In the genomic region with DNA sequence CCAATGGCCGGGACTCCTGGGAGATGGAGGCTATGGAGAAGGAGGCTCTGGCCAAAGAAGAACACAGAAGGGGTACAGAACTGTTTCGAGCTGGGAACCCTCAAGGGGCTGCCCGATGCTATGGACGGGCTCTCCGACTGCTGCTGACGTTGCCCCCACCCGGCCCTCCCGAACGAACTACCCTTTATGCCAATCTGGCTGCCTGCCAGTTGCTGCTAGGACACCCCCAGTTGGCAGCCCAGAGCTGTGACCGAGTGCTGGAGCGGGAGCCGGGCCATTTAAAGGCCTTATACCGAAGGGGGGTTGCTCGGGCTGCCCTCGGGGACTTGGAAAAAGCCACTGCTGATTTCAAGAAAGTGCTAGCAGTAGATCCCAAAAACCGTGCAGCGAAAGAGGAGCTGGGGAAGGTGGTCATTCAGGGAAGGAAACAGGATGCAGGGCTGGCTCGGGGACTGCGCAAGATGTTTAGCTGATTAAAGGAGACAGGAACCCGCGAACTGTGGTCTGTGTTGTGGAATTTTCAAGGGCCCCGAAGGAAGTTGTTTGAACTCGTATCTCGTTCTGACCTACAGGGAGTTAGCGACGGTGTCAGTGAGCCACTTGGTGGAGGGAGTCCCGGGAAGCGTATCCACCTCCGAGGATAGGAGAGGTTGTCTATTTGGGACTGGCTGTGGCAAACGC, we compare ENCODE assay signal across 8 mouse cellular contexts. TPM values are rescaled to one million over a fixed set of nuclear protein-coding genes. Genes with fewer than 3 reads are reported as not detected.
A peak's percentile ranks its signal among the peaks of the same experiment; 100 is the strongest.
DNase-seq lines count a peak whose midpoint lies in the region; ATAC-seq and TF ChIP-seq lines count a peak whose summit lies in the region.

No protein-coding gene starts in this region.

- H3K4me3 ChIP-seq in gastrocnemius, adult 2 months, result peak overlapping the region; percentile 94
- no peak overlapping the region for H3K4me3 ChIP-seq in neural tube, embryonic 12.5 days
- no peak overlapping the region for H3K4me3 ChIP-seq in intestine, postnatal 0 days (ENCODE audit: low read depth, low read length)

- 91% methylated on average over 30 of the region's 30 CpGs for WGBS in neural tube, embryonic 12.5 days
- 85% methylated on average over 30 of the region's 30 CpGs for WGBS in intestine, postnatal 0 days

- peak; percentile 45 for DNase-seq in gastrocnemius, adult 2 months
- no peak for DNase-seq in gastrocnemius, postnatal 10 days
- no peak for DNase-seq in neural tube, embryonic 10.5 days (ENCODE audit: extremely low spot score, low spot score)
- peak; percentile 67 for DNase-seq in testis, postnatal 10 days (ENCODE audit: low spot score)
- DNase-seq in urinary bladder, postnatal 36 days (ENCODE audit: low spot score in 2 of 2), result no peak

- no peak overlapping the region for H3K9ac ChIP-seq in neural tube, embryonic 12.5 days
- H3K9ac ChIP-seq in intestine, postnatal 0 days (ENCODE audit: low read depth, low read length), result no peak overlapping the region

- peaks cover 26% of the 10 kb centered on the region for H3K36me3 ChIP-seq in neural tube, embryonic 12.5 days
- H3K36me3 ChIP-seq in intestine, postnatal 0 days (ENCODE audit: control insufficient read depth, insufficient read depth), result peaks cover 9% of the 10 kb centered on the region

- TF ChIP-seq CTCF in gastrocnemius, adult 2 months (IDR thresholded peaks at IDR 0.05), result no peak
- TF ChIP-seq CTCF in intestine, postnatal 0 days (IDR thresholded peaks at IDR 0.05; ENCODE audit: low read depth), result no peak

- peak overlapping the region; percentile 76 for H3K4me2 ChIP-seq in neural tube, embryonic 12.5 days (replicated peaks)
- peak overlapping the region; percentile 48; the same call in 1 of the 2 replicates for H3K4me2 ChIP-seq in intestine, postnatal 0 days (replicated peaks; ENCODE audit: low read depth)

- ATAC-seq in neural tube, embryonic 12.5 days (ENCODE audit: low FRiP score, low read depth), result no peak
- no peak for ATAC-seq in intestine, postnatal 0 days
- ATAC-seq in erythroid progenitor cell, adult 5-6 weeks (replicated peaks; ENCODE audit: low FRiP score, poor library complexity, severe bottlenecking), result no peak

- peak overlapping the region; percentile 91 for H3K27ac ChIP-seq in gastrocnemius, adult 2 months
- H3K27ac ChIP-seq in neural tube, embryonic 12.5 days, result no peak overlapping the region
- H3K27ac ChIP-seq in intestine, postnatal 0 days (ENCODE audit: low read depth, low read length), result no peak overlapping the region

- no peaks in the 10 kb centered on the region for H3K9me3 ChIP-seq in neural tube, embryonic 12.5 days
- H3K9me3 ChIP-seq in intestine, postnatal 0 days (ENCODE audit: control insufficient read depth), result no peaks in the 10 kb centered on the region

- intact Hi-C loops in gastrocnemius, adult 2 months (cut with DNase I), result loop anchor here (10.0 kb wide), 1 partner anchor 189 kb away; the partner anchor contains the start of genes Dxo and Stk19

- H3K27me3 ChIP-seq in neural tube, embryonic 12.5 days (replicated peaks), result no peaks in the 10 kb centered on the region
- H3K27me3 ChIP-seq in intestine, postnatal 0 days (replicated peaks; ENCODE audit: control insufficient read depth, insufficient read depth, low read length), result no peaks in the 10 kb centered on the region

- peaks cover 30% of the 10 kb centered on the region for H3K4me1 ChIP-seq in neural tube, embryonic 12.5 days
- H3K4me1 ChIP-seq in intestine, postnatal 0 days (replicated peaks; ENCODE audit: control insufficient read depth, insufficient read depth, low read length), result 0 out of 2 replicates have a peak, but pooled peaks cover 7% of the 10 kb centered on the region

RNA-seq across cellular contexts. Expression of gene Atf6b, which starts 1.0 kb away (rescaled TPM):
- total RNA-seq in gastrocnemius, adult 2 months (2021), result 1 to 10 TPM; 7.1 to 9.1 TPM
- 10 to 100 TPM; 12.7 to 14.4 TPM for total RNA-seq in gastrocnemius, postnatal 10 days (2021)
- 116 and 120 TPM in 2 replicates for polyA plus RNA-seq in neural tube, embryonic 12.5 days (2016; fragmentation: Nextera tagmentation; extraction: Ambion mirVana)
- polyA plus RNA-seq in intestine, postnatal 0 days (2015; fragmentation: Nextera tagmentation; extraction: Ambion mirVana), result 22.9 and 23.1 TPM in 2 replicates
- total RNA-seq in erythroid progenitor cell, adult 5-6 weeks (2015; ENCODE audit: low replicate concordance), result 5.4 and 8.3 TPM in 2 replicates
- total RNA-seq in erythroid progenitor cell, adult 5-6 weeks (2017; ENCODE audit: low replicate concordance), result 2.6 and 5.0 TPM in 2 replicates

RNA-seq across cellular contexts. Expression of gene Fkbpl, which starts 1.4 kb away (rescaled TPM):
- 1 to 10 TPM; 4.5 to 9.3 TPM for total RNA-seq in gastrocnemius, adult 2 months (2021)
- 1 to 10 TPM; 4.5 to 4.7 TPM for total RNA-seq in gastrocnemius, postnatal 10 days (2021)
- polyA plus RNA-seq in neural tube, embryonic 12.5 days (2016; fragmentation: Nextera tagmentation; extraction: Ambion mirVana), result 17.4 and 17.5 TPM in 2 replicates
- polyA plus RNA-seq in intestine, postnatal 0 days (2015; fragmentation: Nextera tagmentation; extraction: Ambion mirVana), result 8.8 and 9.2 TPM in 2 replicates
- total RNA-seq in erythroid progenitor cell, adult 5-6 weeks (2015; ENCODE audit: low replicate concordance), result 2.5 TPM in 1 of 2 replicates, not detected in the other
- total RNA-seq in erythroid progenitor cell, adult 5-6 weeks (2017; ENCODE audit: low replicate concordance), result 2.6 and 4.9 TPM in 2 replicates

RNA-seq across cellular contexts. Expression of gene Prrt1, which starts 16.6 kb away (rescaled TPM):
- under 1 TPM; 0.28 to 0.36 TPM for total RNA-seq in gastrocnemius, adult 2 months (2021)
- total RNA-seq in gastrocnemius, postnatal 10 days (2021), result under 1 TPM; 0.61 to 0.63 TPM
- polyA plus RNA-seq in neural tube, embryonic 12.5 days (2016; fragmentation: Nextera tagmentation; extraction: Ambion mirVana), result 1.4 and 1.6 TPM in 2 replicates
- 0.27 and 0.47 TPM in 2 replicates for polyA plus RNA-seq in intestine, postnatal 0 days (2015; fragmentation: Nextera tagmentation; extraction: Ambion mirVana)
- not detected in 2 replicates for total RNA-seq in erythroid progenitor cell, adult 5-6 weeks (2015; ENCODE audit: low replicate concordance)
- total RNA-seq in erythroid progenitor cell, adult 5-6 weeks (2017; ENCODE audit: low replicate concordance), result not detected in 2 replicates

RNA-seq across cellular contexts. Expression of gene Ppt2, which starts 17.7 kb away (rescaled TPM):
- 10 to 100 TPM; 40.5 to 42.2 TPM for total RNA-seq in gastrocnemius, adult 2 months (2021)
- total RNA-seq in gastrocnemius, postnatal 10 days (2021), result 10 to 100 TPM; 32.6 to 33.7 TPM
- polyA plus RNA-seq in neural tube, embryonic 12.5 days (2016; fragmentation: Nextera tagmentation; extraction: Ambion mirVana), result 22.9 and 25.2 TPM in 2 replicates
- 17.2 and 18.0 TPM in 2 replicates for polyA plus RNA-seq in intestine, postnatal 0 days (2015; fragmentation: Nextera tagmentation; extraction: Ambion mirVana)
- total RNA-seq in erythroid progenitor cell, adult 5-6 weeks (2015; ENCODE audit: low replicate concordance), result 6.7 and 13.0 TPM in 2 replicates
- total RNA-seq in erythroid progenitor cell, adult 5-6 weeks (2017; ENCODE audit: low replicate concordance), result 3.2 and 4.0 TPM in 2 replicates

RNA-seq across cellular contexts. Expression of gene Tnxb, which starts 24.4 kb away (rescaled TPM):
- 10 to 100 TPM; 30.7 to 41.6 TPM for total RNA-seq in gastrocnemius, adult 2 months (2021)
- 100 to 1,000 TPM in 1 of 2 experiments, 10 to 100 TPM in 1; 90.2 to 123 TPM for total RNA-seq in gastrocnemius, postnatal 10 days (2021)
- 0.03 TPM in 2 replicates for polyA plus RNA-seq in neural tube, embryonic 12.5 days (2016; fragmentation: Nextera tagmentation; extraction: Ambion mirVana)
- 1.4 and 1.9 TPM in 2 replicates for polyA plus RNA-seq in intestine, postnatal 0 days (2015; fragmentation: Nextera tagmentation; extraction: Ambion mirVana)
- total RNA-seq in erythroid progenitor cell, adult 5-6 weeks (2015; ENCODE audit: low replicate concordance), result not detected in 2 replicates
- total RNA-seq in erythroid progenitor cell, adult 5-6 weeks (2017; ENCODE audit: low replicate concordance), result not detected in 2 replicates

Comparison
In these comparisons a context has a peak if more than half of its experiments do, and no peak if none do; other contexts are left out.
1. DNase-seq: peak in gastrocnemius, adult 2 months (single experiment) and testis, postnatal 10 days (single experiment); none in gastrocnemius, postnatal 10 days (single experiment), neural tube, embryonic 10.5 days (single experiment) and urinary bladder, postnatal 36 days (0 of 2).